Mouse (Mus musculus): ENCODE measurements around the gene Fam196b.

GRCm38 (mm10) chr11:34319282-34319681 is 4.7 kb downstream of the Fam196b start:
- TF ChIP-seq CTCF (IDR thresholded peaks at IDR 0.05; ENCODE audit: low read depth, low read length) = no peak
- TF ChIP-seq POLR2A (IDR thresholded peaks at IDR 0.05; ENCODE audit: extremely low read depth, insufficient read depth, low read length) = no peak

Data from liver, adult 2 months (tissue).